Mouse (Mus musculus) inflammation-experienced regulatory T-cells, adult 6 months (primary cell): ENCODE results near the gene Gcgr. TPM values are rescaled to one million over a fixed set of nuclear protein-coding genes. Genes with fewer than 3 reads are reported as not detected.

Source experiments
- ATAC-seq: one replicate; pipeline ENCODE4 v1.8.0; 2017
- polyA plus RNA-seq, 3 experiments: library from polyadenylated mRNA; unstranded; fragments of 100-300 nt; shearing (Covaris generic); gene quantifications; one replicate each; pipeline ENCODE4 v1.2.1; 2017

Gcgr gene
- polyA plus RNA-seq = not detected

DNA sequence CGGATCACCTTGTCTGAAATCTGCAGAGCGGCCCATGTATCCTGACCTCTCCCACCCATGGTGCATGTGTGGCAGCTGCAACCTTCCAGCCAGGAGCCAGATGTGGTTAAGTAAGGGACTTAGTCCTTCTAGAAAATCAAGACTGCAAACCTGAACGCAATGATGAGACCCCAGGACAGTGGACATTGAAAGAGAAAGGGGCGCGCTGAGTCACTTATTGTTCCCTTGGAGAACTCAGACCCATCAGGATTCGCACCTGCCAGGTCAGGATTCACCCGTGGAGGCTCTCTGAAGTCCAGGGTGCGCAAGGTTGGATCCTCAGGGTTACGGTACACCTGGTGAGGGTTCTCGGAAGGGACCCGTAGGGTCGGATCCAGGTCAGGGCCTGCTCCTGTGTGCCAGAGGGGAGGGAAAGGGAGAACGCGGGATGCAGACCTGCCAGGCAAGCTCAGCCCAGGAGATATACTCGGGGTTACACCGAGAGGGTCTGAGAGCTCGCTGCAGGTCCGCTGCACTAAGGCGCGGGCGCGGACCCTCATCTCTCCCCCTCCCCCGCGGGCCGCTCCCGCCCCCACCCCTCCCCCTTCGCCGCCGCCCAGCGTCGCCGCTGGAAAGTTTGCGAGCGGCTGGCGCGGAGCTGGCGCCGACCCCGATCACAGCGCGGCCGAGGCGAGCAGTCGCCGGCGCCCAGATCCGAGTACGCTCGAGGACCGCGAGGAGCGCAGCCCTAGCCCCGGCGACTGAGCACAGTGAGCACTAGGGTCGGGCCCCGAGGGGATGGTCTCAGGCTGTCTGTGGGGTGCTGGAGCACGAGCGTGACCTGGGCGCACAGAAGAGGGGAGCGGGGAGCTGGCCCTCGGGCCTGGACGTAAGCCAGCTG lies at the start of gene Gcgr:
Gene Gcgr (plus strand): TSS at position 615 of the 880 bp plus-strand sequence.
- no peak for ATAC-seq

DNA sequence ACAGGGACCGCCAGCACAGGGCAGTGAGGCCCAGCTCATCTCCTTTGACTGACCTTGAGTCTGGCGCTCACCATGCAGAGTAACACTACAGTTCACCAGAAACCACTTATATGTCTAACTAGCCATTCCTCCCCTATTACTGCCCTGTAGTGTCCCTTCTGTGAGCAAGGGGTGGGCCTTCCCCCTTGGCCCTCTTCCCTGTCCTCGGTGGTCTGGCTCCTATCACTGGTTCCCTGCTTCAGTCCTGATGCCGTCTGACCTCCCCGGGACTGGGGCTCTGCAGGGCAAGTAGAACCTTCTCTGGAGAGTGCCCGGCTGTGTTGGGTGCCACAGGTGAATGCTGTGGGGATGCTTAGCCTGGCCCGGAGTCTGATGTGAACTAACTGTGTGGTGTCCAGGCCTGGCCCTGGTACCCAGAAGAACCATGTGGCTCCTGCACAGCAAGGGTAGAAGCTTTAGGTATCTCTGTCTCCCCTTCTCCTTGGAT lies 47.0 kb upstream of the Gcgr start:
- no peak for ATAC-seq

DNA sequence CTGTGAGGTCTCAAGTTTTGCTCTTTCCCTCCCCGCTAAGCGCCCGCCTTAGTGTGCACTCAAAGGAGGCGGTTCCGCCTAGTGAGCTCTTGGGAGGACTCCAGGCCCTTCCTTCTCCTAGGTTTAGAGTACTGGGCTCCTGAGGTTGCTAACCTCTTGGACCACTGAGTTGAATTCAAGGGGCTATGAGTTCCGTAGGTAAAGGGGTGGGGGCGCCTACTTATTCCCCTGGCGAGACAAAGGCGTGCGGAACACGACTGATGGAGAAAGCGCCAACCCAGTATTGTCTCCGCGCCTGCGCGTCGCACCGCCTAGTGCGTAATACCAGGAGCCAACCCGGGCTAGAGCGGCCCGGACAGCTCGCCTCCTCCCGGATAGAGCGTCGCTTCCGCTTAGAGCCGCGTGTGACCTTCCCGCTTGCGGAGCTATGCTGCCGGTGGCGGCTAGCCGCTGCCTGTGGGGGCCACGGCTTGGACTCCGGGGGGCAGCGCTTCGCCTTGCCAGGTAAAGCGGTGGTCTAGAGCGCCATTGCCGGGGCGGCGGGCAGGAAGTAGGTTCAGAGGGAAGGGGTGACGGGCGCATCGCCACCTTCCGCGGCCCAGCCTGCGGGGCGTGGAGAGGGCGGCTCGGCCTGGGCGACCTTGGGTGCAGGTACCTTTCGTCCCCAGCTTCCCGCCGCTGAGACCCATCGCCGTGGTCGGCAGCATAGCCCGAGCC lies 46.1 kb upstream of the Gcgr start, which contains the start of gene Mrpl12:
Gene Mrpl12 (plus strand): TSS at position 349 of the 717 bp plus-strand sequence.
- peak; percentile 94 for ATAC-seq

DNA sequence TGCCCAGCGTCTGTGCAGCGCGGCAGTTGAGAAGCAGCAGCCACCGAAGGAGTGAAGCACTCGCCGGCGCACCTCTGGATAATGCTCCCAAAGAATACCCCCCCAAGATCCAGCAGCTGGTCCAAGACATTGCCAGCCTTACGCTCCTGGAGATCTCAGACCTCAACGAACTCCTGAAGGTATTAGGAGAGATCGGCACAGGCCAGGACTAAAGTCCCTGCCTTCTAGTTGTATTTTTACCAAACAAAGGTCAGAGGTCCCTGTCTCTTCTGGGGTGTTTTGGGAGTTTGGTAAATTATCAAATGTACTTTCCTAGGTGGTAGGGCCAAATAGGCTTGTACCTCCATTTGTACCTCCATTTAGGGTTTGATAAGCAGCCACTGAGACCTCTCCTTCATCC lies 45.2 kb upstream of the Gcgr start:
- no peak for ATAC-seq

DNA sequence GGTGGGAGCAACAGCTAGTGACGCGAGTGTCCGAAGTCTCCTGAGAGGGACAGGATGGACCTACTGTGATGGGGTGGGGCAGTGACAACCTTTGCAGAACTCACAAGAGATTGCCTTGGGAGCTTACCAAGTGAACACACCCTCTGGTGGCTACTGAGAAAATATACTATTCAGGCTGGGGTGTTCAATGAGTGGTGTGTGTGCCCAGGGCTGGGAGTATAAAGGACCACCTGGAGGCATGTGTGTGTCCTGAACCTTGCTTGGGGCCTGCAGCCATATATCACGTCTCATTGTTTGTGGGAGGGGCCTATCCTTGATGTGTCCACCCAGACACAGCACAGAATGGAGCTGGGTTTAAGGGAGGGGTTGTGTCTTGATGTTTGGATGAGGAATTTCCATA lies 42.0 kb upstream of the Gcgr start:
- ATAC-seq = no peak

DNA sequence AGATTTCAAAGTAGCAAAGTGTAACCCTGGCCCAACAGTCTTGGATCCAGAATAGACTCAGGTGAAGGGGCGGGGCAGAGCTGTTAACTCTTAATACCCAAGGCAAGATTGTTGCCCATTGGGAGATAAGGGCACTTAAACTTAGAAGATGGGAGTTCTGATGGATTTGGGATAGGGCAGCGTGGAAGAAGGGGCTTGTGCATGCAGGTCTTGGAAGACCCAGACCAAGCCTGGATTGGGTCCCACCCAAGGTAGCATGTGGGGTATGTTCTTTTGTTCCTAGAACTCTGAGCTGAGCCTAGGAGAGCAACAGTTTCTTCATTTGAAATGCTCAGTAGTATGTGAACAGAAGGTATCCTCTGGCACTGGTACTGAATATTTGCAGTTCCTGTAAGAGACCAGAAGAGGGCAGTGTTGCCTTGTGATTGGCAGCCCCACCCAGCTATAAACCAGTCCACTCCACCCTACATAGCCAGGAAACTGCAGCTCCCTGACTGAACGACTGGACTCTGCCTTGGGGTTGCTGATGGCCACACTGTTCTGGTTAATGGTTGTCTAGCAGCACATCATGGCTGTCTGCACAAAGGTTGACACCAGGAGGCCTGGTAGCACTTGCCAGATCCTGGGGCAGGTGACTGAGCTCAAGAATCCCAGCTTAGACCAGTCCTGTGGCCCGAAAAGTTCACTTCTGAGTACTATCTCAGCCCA lies 41.3 kb upstream of the Gcgr start:
- ATAC-seq = peak; percentile 30

DNA sequence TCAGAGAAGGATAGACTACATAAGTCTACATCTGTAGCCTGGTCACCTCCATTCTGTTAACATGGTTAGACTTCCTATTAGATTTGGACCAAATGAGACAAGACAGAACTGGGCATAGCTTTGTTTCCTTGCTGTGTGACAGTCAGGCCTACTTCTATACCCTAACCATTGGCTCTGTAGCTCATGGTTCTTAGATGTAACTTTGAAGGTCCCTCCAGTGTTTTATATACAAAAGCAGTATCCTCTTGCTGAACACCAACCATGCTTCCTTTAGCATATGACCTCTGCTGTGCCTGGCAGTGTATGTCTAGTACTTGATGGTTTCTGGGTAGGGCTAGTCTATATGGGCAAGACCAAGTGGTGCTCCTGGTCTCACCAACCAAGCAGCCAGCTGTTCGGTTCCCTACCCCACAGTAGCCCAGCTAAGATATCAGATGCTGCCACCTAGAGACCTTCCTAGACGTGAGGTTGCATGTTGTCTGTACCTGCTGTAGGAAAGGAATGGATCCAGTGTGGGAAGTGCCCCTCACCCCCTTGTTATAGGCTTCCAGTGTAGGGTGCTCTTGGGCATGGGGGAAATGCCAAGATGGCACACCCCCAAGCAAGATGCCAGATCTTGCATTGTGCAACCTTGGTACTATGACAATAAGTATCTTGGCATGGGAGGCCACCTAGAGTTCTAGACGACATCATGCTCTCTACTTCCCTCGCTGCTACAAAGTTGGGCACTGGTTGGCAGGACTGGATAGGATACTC lies 40.0 kb upstream of the Gcgr start:
- no peak for ATAC-seq

DNA sequence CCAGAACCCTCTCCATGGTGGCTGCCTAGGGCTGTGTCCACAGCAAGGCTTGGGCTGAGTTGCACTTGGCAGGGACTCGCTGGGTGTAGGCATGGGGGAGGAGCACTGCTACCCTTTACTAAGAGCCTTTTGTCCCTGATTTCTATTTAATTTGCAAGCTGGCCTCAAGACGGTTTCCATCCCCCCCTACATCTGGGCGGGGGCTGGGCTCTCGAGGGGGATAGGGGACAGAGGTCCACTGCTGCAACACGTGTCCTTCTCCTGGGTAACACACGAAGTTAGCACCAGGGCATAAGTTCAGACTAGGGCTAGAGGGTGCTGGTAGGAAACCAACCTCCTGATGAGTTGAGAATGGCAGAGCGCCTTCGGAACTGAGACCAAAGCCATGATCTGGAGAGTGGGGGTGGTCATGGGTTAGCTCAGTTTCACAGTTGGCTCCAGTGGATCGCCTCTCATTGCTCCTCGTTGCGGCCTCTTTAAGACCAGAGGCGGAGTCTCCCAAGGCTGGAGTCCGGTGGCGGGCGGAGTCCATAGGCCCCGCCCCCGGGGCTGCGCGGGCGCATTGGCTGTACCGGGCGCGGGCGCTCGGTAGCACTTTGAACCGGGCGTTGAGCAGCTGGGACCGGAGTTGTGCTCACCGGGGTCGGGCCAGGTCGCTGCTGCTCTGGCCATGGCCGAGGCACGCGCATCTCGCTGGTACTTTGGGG lies 39.0 kb upstream of the Gcgr start, which contains the start of gene Slc25a10:
Gene Slc25a10 (plus strand): TSS at position 524 of the 707 bp plus-strand sequence.
- peak; percentile 63 for ATAC-seq

DNA sequence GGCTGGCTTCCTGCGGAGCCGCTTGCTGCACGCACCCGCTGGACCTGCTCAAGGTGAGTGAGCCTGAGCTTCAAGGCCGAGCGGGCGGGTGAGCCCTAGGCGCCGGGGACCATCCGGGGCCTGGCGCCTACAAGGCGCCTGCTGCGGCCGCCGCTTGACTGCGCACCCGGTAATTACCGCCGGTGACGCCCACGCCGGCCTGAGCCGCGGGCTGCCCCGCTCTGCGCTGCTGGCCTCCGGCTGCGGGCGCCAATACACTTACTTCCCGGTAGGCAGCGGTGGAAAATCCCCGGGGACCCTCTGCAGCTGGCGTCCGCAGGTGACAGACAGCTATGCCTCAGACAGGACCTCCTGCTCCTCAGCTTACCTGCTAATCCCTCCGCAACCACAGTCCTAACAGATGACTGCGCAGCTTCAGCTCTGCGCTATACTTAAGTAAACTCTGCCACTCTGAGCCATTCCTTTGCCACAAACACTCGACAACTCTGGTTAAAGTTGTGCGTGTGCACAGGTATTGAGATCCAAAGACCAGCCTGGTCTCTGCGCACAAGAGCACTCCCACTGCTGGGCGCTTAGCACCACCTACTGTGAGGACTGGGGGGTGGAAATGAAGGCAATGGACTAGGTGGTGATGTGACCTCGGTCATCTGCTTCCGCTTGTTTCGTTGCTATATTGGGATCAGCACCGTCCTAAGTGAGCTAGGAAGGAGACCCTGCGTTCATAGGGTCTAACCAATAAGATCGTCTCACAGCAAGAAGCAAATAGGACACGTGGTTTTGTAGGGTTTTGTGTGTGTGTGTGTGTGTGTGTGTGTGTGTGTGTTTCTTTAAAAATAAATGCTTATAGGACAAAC lies 38.2 kb upstream of the Gcgr start:
- peak; percentile 49 for ATAC-seq

DNA sequence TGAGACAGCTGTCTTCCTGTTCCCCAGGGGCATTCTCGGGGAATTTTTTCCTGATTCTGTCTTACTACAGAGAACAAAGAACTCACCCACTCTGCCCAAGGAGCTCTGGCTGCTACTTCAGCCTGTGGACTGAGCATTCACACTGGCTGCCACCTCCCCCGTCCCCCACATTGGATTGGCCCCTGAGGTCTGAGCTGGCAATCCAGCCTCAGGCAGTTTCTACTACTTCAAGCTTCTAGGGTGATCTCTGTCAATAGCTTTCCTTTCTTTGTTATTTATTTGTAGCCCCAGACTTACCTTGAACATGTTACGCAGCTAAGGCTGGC lies 37.7 kb upstream of the Gcgr start:
- no peak for ATAC-seq

DNA sequence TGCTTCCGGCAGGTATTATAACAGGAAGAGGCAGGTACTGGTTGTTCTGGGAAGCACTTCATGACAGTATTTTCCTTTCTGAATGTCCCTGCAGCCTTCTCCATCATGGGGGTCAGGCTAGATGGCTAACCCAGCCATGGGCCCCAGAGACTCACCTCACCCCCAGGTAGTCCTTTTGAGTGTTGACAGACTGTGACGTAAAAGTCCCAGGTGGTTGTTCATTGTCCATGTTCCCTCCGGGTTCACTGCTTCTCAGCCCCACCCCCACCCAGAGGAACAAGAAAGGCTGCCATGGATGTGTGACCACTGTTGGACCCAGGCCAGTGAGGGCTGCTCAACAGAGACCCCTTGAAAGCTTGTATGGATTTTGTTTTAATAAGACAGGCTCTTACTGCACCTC lies 37.1 kb upstream of the Gcgr start:
- no peak for ATAC-seq

DNA sequence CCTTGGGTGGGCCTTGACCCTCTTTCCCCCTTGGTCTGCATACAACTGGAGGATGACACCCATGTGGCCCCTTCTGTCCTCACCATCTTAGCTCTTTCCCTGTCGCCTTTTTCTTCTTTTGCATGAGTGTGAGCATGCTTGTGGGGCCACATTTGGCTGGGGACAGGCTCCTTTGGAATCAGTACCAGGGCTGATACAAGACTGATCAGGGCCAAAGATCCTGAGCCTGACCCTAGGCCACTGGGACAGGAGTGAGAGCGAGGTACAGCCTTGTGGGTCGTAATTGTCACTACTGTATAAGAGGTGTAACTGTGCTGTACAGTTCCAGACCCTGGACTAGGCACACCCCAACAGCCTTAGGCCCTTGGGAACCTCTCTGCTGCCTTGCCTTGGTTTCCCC lies 36.6 kb upstream of the Gcgr start:
- no peak for ATAC-seq

DNA sequence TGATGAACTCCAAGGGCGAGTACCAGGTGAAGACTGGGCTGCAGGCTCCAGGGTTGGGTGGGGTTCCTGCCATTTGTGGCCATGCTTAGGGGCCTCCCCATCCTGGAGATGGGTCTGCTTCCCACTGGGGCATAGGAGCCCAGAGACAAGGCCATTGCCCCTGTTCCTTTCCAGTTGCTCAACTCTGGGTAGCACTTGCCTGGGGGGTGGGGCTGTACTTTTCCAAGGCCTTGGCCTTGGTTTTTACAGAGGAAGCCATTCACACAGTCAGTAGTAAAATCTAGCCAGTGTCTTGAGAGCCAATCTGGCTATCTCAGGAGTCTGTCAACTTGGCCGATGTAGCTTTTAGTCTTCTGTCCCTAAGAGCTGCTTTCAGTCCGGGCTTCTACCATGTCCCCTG lies 33.1 kb upstream of the Gcgr start:
- no peak for ATAC-seq

DNA sequence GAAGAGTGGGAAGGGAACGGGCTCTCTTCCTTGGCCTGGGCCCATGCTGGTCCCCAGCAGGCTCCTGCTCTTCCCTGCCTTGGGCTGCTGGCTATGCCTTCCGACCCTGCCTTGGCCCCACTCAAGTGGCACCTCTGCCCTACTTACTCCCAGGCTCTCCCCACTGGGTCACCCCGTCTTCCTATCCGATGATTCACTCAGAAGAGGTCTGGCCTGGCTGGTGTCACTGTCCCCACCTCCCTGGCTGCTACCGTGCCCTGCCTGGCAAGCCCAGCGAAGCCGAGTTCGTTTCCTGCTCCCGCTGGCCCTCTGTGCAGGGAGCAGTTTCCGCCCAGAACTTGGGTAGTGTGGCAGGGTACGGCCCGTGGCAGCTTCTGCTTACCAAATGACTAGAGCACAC lies 32.3 kb upstream of the Gcgr start:
- ATAC-seq = no peak

DNA sequence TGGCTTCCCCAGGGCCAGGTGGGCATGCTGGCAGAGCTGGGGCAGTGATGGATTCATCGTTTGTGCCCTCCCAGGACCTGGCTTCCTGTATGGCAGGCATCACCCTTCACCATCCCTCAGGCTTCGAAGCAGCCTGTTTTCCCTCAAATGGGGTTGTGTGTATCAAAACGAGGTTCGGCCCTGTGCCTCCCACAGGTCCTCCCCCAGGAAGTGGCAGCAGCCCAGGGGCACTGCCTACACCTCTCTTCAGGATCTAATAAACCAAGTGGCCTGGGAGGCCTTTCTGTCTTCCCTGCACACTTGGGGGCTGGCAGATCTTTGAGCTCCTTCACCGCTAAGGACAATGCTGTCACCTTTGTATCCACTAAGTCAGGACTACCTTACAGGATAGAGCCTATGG lies 31.6 kb upstream of the Gcgr start:
- no peak for ATAC-seq

DNA sequence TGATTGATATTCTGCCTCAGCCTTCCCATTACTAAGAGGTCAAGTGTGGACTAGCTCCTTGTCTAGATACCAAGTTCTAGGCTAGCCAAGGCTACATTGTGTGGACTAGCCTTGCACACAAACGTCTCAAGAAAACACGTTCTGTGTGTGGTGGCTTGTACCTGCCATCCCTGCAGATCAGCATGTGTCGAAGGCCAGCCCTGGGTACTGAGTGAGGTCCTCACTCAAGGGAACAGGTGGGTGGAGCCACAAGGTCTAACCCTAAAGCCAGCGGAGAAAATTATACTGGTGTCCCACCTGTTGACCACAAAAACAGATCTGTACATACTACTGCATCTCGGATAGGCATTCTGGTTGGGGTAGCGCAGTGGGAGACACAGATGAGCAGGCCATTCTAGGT lies 30.6 kb upstream of the Gcgr start:
- ATAC-seq = no peak

DNA sequence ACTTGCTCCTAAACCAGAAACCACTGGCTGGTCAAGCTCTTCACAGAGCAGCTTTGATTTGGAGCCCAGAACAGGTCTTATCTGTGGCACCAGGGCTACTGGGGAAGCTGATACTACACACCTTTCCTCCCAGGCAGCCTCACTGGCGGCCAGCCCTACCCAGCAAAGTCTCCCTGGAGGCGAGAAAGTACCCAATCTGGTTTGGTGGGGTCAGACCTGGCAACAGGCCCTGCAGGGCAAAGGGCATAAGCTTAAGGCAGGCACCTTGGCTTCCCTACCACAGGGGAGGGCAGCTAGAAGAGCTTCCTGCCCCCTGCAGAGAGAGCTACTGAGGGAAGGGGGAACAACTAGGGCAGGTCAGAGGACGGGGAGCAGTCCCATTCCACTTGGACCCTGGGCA lies 30.1 kb upstream of the Gcgr start:
- no peak for ATAC-seq

DNA sequence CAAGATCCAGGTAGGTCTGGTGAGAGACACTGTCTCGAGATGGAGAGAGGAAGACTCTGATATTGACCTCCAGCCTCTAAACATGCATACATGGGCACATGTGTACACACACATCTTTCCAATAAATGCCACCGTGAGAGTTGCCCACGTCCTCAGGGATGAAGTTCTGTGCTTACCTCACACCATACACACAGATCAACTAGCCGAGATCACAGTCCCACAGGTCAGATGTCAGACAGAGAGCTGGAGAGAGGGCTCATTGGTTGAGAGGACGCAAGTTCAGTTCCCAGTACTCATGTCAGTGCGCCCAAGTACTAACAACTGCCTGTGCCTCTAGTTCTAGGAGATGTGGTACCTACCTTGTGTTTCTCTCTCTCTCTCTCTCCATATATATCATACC lies 29.5 kb upstream of the Gcgr start:
- no peak for ATAC-seq

DNA sequence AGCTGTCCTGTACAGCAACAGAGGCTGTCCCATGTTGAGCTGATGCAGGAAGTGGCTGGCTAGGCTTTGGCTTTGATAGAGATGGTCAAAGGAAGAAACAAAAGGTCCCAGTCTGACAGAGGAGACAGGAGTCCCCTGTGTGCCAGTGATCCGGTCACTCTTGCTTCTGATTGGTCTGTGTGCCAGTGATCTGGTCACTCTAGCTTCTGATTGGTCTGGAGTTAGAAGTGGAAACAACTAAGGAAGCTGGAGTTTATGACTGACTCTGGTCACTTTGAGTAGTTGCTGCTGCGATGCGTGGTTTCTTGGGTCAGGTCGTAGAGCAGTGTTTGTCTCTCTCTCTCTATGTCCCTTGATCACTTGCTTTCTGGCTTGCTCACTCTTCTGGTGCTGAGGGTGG lies 28.8 kb upstream of the Gcgr start:
- no peak for ATAC-seq

DNA sequence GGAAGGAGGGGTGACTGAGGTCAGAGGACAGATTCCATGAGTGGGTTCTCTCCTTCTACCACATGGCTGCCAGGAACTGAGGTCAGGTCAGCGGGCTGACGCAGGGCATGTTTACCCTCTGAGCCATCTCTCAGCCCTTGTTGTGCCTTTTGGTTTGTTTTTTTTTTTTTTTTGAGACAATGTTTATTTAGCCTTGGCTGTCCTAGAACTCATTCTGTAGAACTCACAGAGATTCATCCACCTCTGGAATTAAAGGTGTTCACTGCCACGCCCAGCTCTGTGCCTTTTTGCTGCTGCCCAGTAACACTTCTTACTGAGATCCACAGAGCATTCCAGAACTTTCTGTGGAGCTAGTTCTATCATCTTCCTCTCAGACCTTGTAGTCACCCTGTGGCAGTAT lies 24.8 kb upstream of the Gcgr start:
- ATAC-seq = no peak

DNA sequence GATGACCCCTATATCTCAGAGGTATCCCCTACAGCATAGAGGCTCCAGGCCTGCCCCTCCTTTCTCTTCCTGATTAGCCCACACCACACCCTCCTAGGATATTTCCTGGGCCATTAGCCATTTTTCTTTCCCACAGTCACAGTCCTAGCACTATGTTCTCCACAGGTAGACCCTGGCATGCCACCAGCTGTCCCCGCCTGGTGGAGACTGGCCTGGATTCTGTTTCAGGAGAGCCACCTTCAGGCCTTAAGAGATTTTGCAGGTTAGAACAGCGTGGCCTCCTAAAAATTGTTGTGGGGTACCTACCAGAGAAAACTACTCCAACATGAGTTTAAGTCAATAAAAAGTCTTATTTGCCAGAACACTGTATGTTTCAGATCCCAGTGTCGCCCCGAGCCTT lies 23.6 kb upstream of the Gcgr start:
- no peak for ATAC-seq
